Mouse (Mus musculus): Measurements from ENCODE around the gene Sgcg. TPM values are rescaled to one million over a fixed set of nuclear protein-coding genes. Genes with fewer than 3 reads are reported as not detected.

Sgcg gene
- polyA plus RNA-seq, 1 experiment, result 0.67 TPM

- TF ChIP-seq CTCF (IDR thresholded peaks at IDR 0.05; ENCODE audit: control insufficient read depth, insufficient read depth, insufficient replicate concordance, low read depth, low read length), result no peak
- H3K27me3 ChIP-seq (ENCODE audit: control insufficient read depth, insufficient read depth, low read length), result no peaks in the 10 kb centered on the region
- no peak overlapping the region for H3K27ac ChIP-seq (ENCODE audit: control insufficient read depth, insufficient read depth, low read depth, low read length)
- no peaks in the 10 kb centered on the region for H3K36me3 ChIP-seq (ENCODE audit: control insufficient read depth, insufficient read depth, low read length)
- H3K4me1 ChIP-seq (ENCODE audit: control insufficient read depth, insufficient read depth, low read length), result no peaks in the 10 kb centered on the region
- H3K4me3 ChIP-seq (ENCODE audit: control insufficient read depth, low read depth, low read length), result no peak overlapping the region
Measured at GRCm38 (mm10) chr14:61211754-61212153, 46.5 kb downstream of the Sgcg start.

GRCm38 (mm10) chr14:61210111-61210510, 48.2 kb downstream of the Sgcg start:
- Histone ChIP-seq H3K27ac (ENCODE audit: control insufficient read depth, insufficient read depth, low read depth, low read length) (no peak overlapping the region), H3K4me3 (ENCODE audit: control insufficient read depth, low read depth, low read length) (no peak overlapping the region), H3K36me3 (ENCODE audit: control insufficient read depth, insufficient read depth, low read length) (no peaks in the 10 kb centered on the region), H3K4me1 (ENCODE audit: control insufficient read depth, insufficient read depth, low read length) (no peaks in the 10 kb centered on the region), H3K27me3 (ENCODE audit: control insufficient read depth, insufficient read depth, low read length) (no peaks in the 10 kb centered on the region)
- no peak for TF ChIP-seq POLR2A (IDR thresholded peaks at IDR 0.05; ENCODE audit: control insufficient read depth, low read depth, low read length)
- TF ChIP-seq CTCF (IDR thresholded peaks at IDR 0.05; ENCODE audit: control insufficient read depth, insufficient read depth, insufficient replicate concordance, low read depth, low read length), result no peak

- H3K27ac ChIP-seq (ENCODE audit: control insufficient read depth, insufficient read depth, low read depth, low read length), result no peak overlapping the region
- TF ChIP-seq CTCF (IDR thresholded peaks at IDR 0.05; ENCODE audit: control insufficient read depth, insufficient read depth, insufficient replicate concordance, low read depth, low read length) (no peak), POLR2A (IDR thresholded peaks at IDR 0.05; ENCODE audit: control insufficient read depth, low read depth, low read length) (no peak)
- no peaks in the 10 kb centered on the region for H3K27me3 ChIP-seq (ENCODE audit: control insufficient read depth, insufficient read depth, low read length)
- no peaks in the 10 kb centered on the region; the same call in 1 of the 2 replicates for H3K36me3 ChIP-seq (ENCODE audit: control insufficient read depth, insufficient read depth, low read length)
- H3K4me3 ChIP-seq (ENCODE audit: control insufficient read depth, low read depth, low read length), result no peak overlapping the region
- no peaks in the 10 kb centered on the region for H3K4me1 ChIP-seq (ENCODE audit: control insufficient read depth, insufficient read depth, low read length)
Measured at GRCm38 (mm10) chr14:61194416-61194815, 63.9 kb downstream of the Sgcg start.

GRCm38 (mm10) chr14:61192326-61192725, 66.0 kb downstream of the Sgcg start:
- Histone ChIP-seq H3K27me3 (ENCODE audit: control insufficient read depth, insufficient read depth, low read length) (no peaks in the 10 kb centered on the region), H3K4me1 (ENCODE audit: control insufficient read depth, insufficient read depth, low read length) (no peaks in the 10 kb centered on the region), H3K36me3 (ENCODE audit: control insufficient read depth, insufficient read depth, low read length) (no peaks in the 10 kb centered on the region; the same call in 1 of the 2 replicates), H3K27ac (ENCODE audit: control insufficient read depth, insufficient read depth, low read depth, low read length) (no peak overlapping the region), H3K4me3 (ENCODE audit: control insufficient read depth, low read depth, low read length) (no peak overlapping the region)
- TF ChIP-seq CTCF (IDR thresholded peaks at IDR 0.05; ENCODE audit: control insufficient read depth, insufficient read depth, insufficient replicate concordance, low read depth, low read length) (no peak), POLR2A (IDR thresholded peaks at IDR 0.05; ENCODE audit: control insufficient read depth, low read depth, low read length) (no peak)

- no peak for TF ChIP-seq CTCF (IDR thresholded peaks at IDR 0.05; ENCODE audit: control insufficient read depth, insufficient read depth, insufficient replicate concordance, low read depth, low read length)
- TF ChIP-seq POLR2A (IDR thresholded peaks at IDR 0.05; ENCODE audit: control insufficient read depth, low read depth, low read length), result no peak
- Histone ChIP-seq H3K4me3 (ENCODE audit: control insufficient read depth, low read depth, low read length) (no peak overlapping the region), H3K4me1 (ENCODE audit: control insufficient read depth, insufficient read depth, low read length) (no peaks in the 10 kb centered on the region), H3K27ac (ENCODE audit: control insufficient read depth, insufficient read depth, low read depth, low read length) (no peak overlapping the region), H3K27me3 (ENCODE audit: control insufficient read depth, insufficient read depth, low read length) (no peaks in the 10 kb centered on the region), H3K36me3 (ENCODE audit: control insufficient read depth, insufficient read depth, low read length) (no peaks in the 10 kb centered on the region; the same call in 1 of the 2 replicates)
Measured at GRCm38 (mm10) chr14:61191904-61192303, 66.4 kb downstream of the Sgcg start.

GRCm38 (mm10) chr14:61173229-61173628, 85.1 kb downstream of the Sgcg start:
- no peaks in the 10 kb centered on the region for H3K27me3 ChIP-seq (ENCODE audit: control insufficient read depth, insufficient read depth, low read length)
- peak overlapping the region; percentile 87 for H3K4me3 ChIP-seq (ENCODE audit: control insufficient read depth, low read depth, low read length)
- H3K27ac ChIP-seq (ENCODE audit: control insufficient read depth, insufficient read depth, low read depth, low read length), result peak overlapping the region; percentile 63
- H3K4me1 ChIP-seq (ENCODE audit: control insufficient read depth, insufficient read depth, low read length), result peaks cover 6% of the 10 kb centered on the region
- TF ChIP-seq POLR2A (IDR thresholded peaks at IDR 0.05; ENCODE audit: control insufficient read depth, low read depth, low read length), result no peak; the same call in 1 of the 2 replicates
- no peak for TF ChIP-seq CTCF (IDR thresholded peaks at IDR 0.05; ENCODE audit: control insufficient read depth, insufficient read depth, insufficient replicate concordance, low read depth, low read length)
- H3K36me3 ChIP-seq (ENCODE audit: control insufficient read depth, insufficient read depth, low read length), result no peaks in the 10 kb centered on the region

- peak overlapping the region; percentile 63 for H3K27ac ChIP-seq (ENCODE audit: control insufficient read depth, insufficient read depth, low read depth, low read length)
- H3K4me3 ChIP-seq (ENCODE audit: control insufficient read depth, low read depth, low read length), result peak overlapping the region; percentile 87
- no peaks in the 10 kb centered on the region for H3K36me3 ChIP-seq (ENCODE audit: control insufficient read depth, insufficient read depth, low read length)
- TF ChIP-seq POLR2A (IDR thresholded peaks at IDR 0.05; ENCODE audit: control insufficient read depth, low read depth, low read length) (peak; percentile 71), CTCF (IDR thresholded peaks at IDR 0.05; ENCODE audit: control insufficient read depth, insufficient read depth, insufficient replicate concordance, low read depth, low read length) (no peak)
- H3K27me3 ChIP-seq (ENCODE audit: control insufficient read depth, insufficient read depth, low read length), result no peaks in the 10 kb centered on the region
- peaks cover 6% of the 10 kb centered on the region for H3K4me1 ChIP-seq (ENCODE audit: control insufficient read depth, insufficient read depth, low read length)
Measured at GRCm38 (mm10) chr14:61172548-61173158, 85.6 kb downstream of the Sgcg start.

Measured in testis, adult 2 months (tissue).